Mouse (Mus musculus) CD4-positive naive resting alpha-beta T cell, adult 57 days (primary cell): ENCODE results near the gene Stard3. TPM values are rescaled to one million over a fixed set of nuclear protein-coding genes. Genes with fewer than 3 reads are reported as not detected.

Experiments used
- total RNA-seq: library from RNA; stranded (reverse); gene quantifications from one replicate; pipeline ENCODE4 v1.2.4, GENCODE M21; 2023

Gene Stard3
- 43.7 TPM for total RNA-seq

GRCm38 (mm10) chr11:98358161-98359083, at the start of gene Stard3:
TSS of gene Stard3 (plus strand) at chr11:98358368.

GRCm38 (mm10) chr11:98329081-98329959, 28.8 kb upstream of the Stard3 start, which contains the start of gene Neurod2:
TSS of gene Neurod2 (minus strand) at chr11:98329648.

GRCm38 (mm10) chr11:98348083-98348961, 9.8 kb upstream of the Stard3 start, which contains the start of gene Ppp1r1b:
TSS of gene Ppp1r1b (plus strand) at chr11:98348404.

GRCm38 (mm10) chr11:98383261-98384030, 25.3 kb downstream of the Stard3 start, which contains the start of gene Tcap:
TSS of gene Tcap (plus strand) at chr11:98383811.

GRCm38 (mm10) chr11:98385638-98386585, 27.7 kb downstream of the Stard3 start, which contains the start of gene Pnmt:
TSS of gene Pnmt (plus strand) at chr11:98386450.

GRCm38 (mm10) chr11:98400161-98400726, 42.1 kb downstream of the Stard3 start, which contains the start of gene Pgap3:
TSS of gene Pgap3 (minus strand) at chr11:98400490.

GRCm38 (mm10) chr11:98412273-98412796, 54.2 kb downstream of the Stard3 start, which contains the start of gene Erbb2:
TSS of gene Erbb2 (plus strand) at chr11:98412470.

Other genes with a start within 250 kb of the Stard3 start
- gene Fbxl20, start 208.0 kb upstream of the Stard3 start, total RNA-seq, result 43.0 TPM
- 75.6 TPM for gene Med1, start 165.1 kb upstream of the Stard3 start, total RNA-seq
- gene Cdk12, start 155.3 kb upstream of the Stard3 start, total RNA-seq, result 107 TPM
- not detected for gene Neurod2, start 28.7 kb upstream of the Stard3 start, total RNA-seq
- not detected for gene Ppp1r1b, start 10.0 kb upstream of the Stard3 start, total RNA-seq
- gene Tcap, start 25.4 kb downstream of the Stard3 start, total RNA-seq, result not detected
- not detected for gene Pnmt, start 28.1 kb downstream of the Stard3 start, total RNA-seq
- gene Pgap3, start 42.1 kb downstream of the Stard3 start, total RNA-seq, result 9.3 TPM
- gene Erbb2, start 54.1 kb downstream of the Stard3 start, total RNA-seq, result 0.18 TPM
- gene Mien1, start 80.6 kb downstream of the Stard3 start, total RNA-seq, result 55.7 TPM
- gene Grb7, start 88.0 kb downstream of the Stard3 start, total RNA-seq, result 1.2 TPM
- 133 TPM for gene Ikzf3, start 187.7 kb downstream of the Stard3 start, total RNA-seq
- gene Zpbp2, start 192.7 kb downstream of the Stard3 start, total RNA-seq, result 5.8 TPM
- gene Ormdl3, start 229.0 kb downstream of the Stard3 start, total RNA-seq, result 23.7 TPM
- not detected for gene Lrrc3c, start 239.9 kb downstream of the Stard3 start, total RNA-seq